Mouse (Mus musculus) spleen, adult 18-20 months (tissue): Measurements from ENCODE around the gene Mymx.

ENCODE experiments used
- DNase-seq, 2 experiments: peaks; one replicate each; pipeline ENCODE4 v3.0.0; 2022; ENCODE audit warnings: mixed read lengths in 2 of 2

Gene Mymx

GRCm38 (mm10) chr17:45608396-45608795 lies 6.5 kb upstream of the Mymx start:
- no peak for DNase-seq

GRCm38 (mm10) chr17:45606992-45607879 lies 5.3 kb upstream of the Mymx start:
- no peak for DNase-seq

- DNase-seq: no peak
These were observed 1.1 kb upstream of the Mymx start for GRCm38 (mm10) chr17:45602984-45603383.

- no peak for DNase-seq
These were observed 577 bp downstream of the Mymx start for GRCm38 (mm10) chr17:45601325-45601724.

- no peak for DNase-seq
These were observed 1.6 kb downstream of the Mymx start for GRCm38 (mm10) chr17:45600267-45600666.

GRCm38 (mm10) chr17:45599446-45600242 lies 2.3 kb downstream of the Mymx start, which contains the start of gene Slc29a1:
Gene Slc29a1, minus strand, starts transcription at chr17:45599606.
- peak in 1 of 2 experiments; percentile 35 for DNase-seq

- no peak for DNase-seq
These were observed 3.0 kb downstream of the Mymx start for GRCm38 (mm10) chr17:45598891-45599290.

GRCm38 (mm10) chr17:45598376-45598775 lies 3.5 kb downstream of the Mymx start:
- no peak for DNase-seq

- no peak for DNase-seq
These were observed 4.1 kb downstream of the Mymx start for GRCm38 (mm10) chr17:45597787-45598186.

GRCm38 (mm10) chr17:45596631-45597396 lies 5.1 kb downstream of the Mymx start:
- DNase-seq: peak in 1 of 2 experiments; percentile 58

- no peak for DNase-seq
These were observed 6.0 kb downstream of the Mymx start for GRCm38 (mm10) chr17:45595736-45596390.

- DNase-seq: peak; percentile 62 to 77
These were observed 6.8 kb downstream of the Mymx start for GRCm38 (mm10) chr17:45594881-45595735.

GRCm38 (mm10) chr17:45594195-45594594 lies 7.7 kb downstream of the Mymx start:
- no peak for DNase-seq

- no peak for DNase-seq
These were observed 8.4 kb downstream of the Mymx start for GRCm38 (mm10) chr17:45593479-45593878.

GRCm38 (mm10) chr17:45592606-45593431 lies 9.1 kb downstream of the Mymx start:
- DNase-seq: no peak

GRCm38 (mm10) chr17:45591701-45592605 lies 9.9 kb downstream of the Mymx start:
- no peak for DNase-seq

- no peak for DNase-seq
These were observed 11.5 kb downstream of the Mymx start for GRCm38 (mm10) chr17:45590410-45590809.

GRCm38 (mm10) chr17:45589844-45590243 lies 12.1 kb downstream of the Mymx start:
- no peak for DNase-seq

GRCm38 (mm10) chr17:45589236-45589635 lies 12.7 kb downstream of the Mymx start:
- no peak for DNase-seq
